Mouse (Mus musculus) embryonic facial prominence, embryonic 14.5 days (tissue): ENCODE measurements at regions not wholly inside any gene's neighbourhood (a gene's known extent, or its start where the extent isn't known, plus 50 kb on each side); places are given as distances from the start of the nearest gene placed in this dataset.

Experiments
- ATAC-seq: fragments of 200-750 bp; cut with Nextera tagmentation; 2 replicates; pipeline ENCODE4 v1.8.0; 2017; ENCODE audit warnings: low read depth, moderate number of reproducible peaks, moderate TSS enrichment
- DNase-seq: peaks from one replicate; pipeline ENCODE4 v3.0.0-alpha.2; 2015; ENCODE audit warnings: low spot score
- H3K27ac ChIP-seq: fragments of 300-500 bp; sonication (generic); replicated peaks from 2 replicates; pipeline ENCODE4 v1.5.1; 2014; ENCODE audit warnings: low read depth, mild to moderate bottlenecking, low read length, moderate library complexity
- H3K27me3 ChIP-seq: fragments of 300-500 bp; sonication (generic); replicated peaks from 2 replicates; pipeline ENCODE4 v1.6.1; 2014; ENCODE audit warnings: low read length; ENCODE audit not compliant: control insufficient read depth, insufficient read depth
- H3K36me3 ChIP-seq: fragments of 300-500 bp; sonication (generic); 2 replicates; pipeline ENCODE4 v1.6.1; 2014; ENCODE audit warnings: low read length, mixed read lengths; ENCODE audit not compliant: control insufficient read depth, insufficient read depth
- H3K4me1 ChIP-seq: fragments of 300-500 bp; sonication (generic); 2 replicates; pipeline ENCODE4 v1.6.1; 2014; ENCODE audit warnings: antibody characterized with exemption, low read length; ENCODE audit not compliant: control insufficient read depth, insufficient read depth
- H3K4me2 ChIP-seq: fragments of 300-500 bp; sonication (generic); 2 replicates; pipeline ENCODE4 v1.6.1; 2014; ENCODE audit warnings: low read depth, mild to moderate bottlenecking, low read length, moderate library complexity, mixed read lengths
- H3K4me3 ChIP-seq: fragments of 300-500 bp; sonication (generic); 2 replicates; pipeline ENCODE4 v1.5.1; 2014; ENCODE audit warnings: low read depth, mild to moderate bottlenecking, low read length
- H3K9ac ChIP-seq: fragments of 300-500 bp; sonication (generic); 2 replicates; pipeline ENCODE4 v1.6.1; 2014; ENCODE audit warnings: low read depth, mild to moderate bottlenecking, low read length, moderate library complexity, mixed read lengths
- H3K9me3 ChIP-seq: fragments of 300-500 bp; sonication (generic); 2 replicates; pipeline ENCODE4 v1.6.1; 2016; ENCODE audit warnings: low read length; ENCODE audit not compliant: control insufficient read depth
- WGBS: fragments of 180-500 bp; shearing (Covaris S2); extraction: QIAGEN DNeasy Blood & Tissue Kit; methylation state at CpG from one replicate; pipeline ENCODE4 v1.1.7; 2014; 5-methylcytosine and 5-hydroxymethylcytosine counted together

DNA sequence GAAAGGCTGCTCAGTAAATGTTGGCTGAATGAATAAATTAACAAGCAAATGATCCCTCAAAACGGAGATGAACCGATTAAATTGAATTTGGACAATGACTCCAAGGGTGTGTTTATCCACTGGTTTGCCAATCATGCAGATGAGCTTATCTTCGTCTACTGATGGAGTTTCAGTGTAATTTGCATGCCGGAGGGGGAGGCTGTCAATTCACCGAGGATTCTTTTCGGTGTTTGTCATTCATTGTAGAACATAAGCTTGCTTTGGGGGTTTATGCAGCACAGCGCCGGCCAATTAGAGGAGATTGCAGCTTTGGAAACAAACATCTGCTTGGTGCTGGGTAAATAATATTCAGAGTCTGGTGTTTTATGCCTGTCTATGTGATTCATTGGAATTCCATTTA, 132.7 kb downstream of the Otoa start:
- DNase-seq, result no peak
- Histone ChIP-seq H3K27ac (no peak overlapping the region), H3K4me3 (no peak overlapping the region), H3K36me3 (no peaks in the 10 kb centered on the region), H3K4me1 (no peaks in the 10 kb centered on the region), H3K9ac (no peak overlapping the region), H3K4me2 (no peak overlapping the region), H3K9me3 (no peaks in the 10 kb centered on the region), H3K27me3 (no peaks in the 10 kb centered on the region)
- 75% methylated on average over 8 of the region's 8 CpGs for WGBS
- ATAC-seq, result no peak

GRCm38 (mm10) chr7:121215032-121215431, 133.6 kb downstream of the Otoa start:
- Histone ChIP-seq H3K9me3 (no peaks in the 10 kb centered on the region), H3K4me3 (no peak overlapping the region), H3K36me3 (no peaks in the 10 kb centered on the region), H3K9ac (no peak overlapping the region), H3K27me3 (no peaks in the 10 kb centered on the region), H3K4me1 (no peaks in the 10 kb centered on the region), H3K27ac (no peak overlapping the region), H3K4me2 (no peak overlapping the region)
- DNase-seq (peak; percentile 67), ATAC-seq (no peak)
- WGBS, result 76% methylated on average over 3 of the region's 3 CpGs

- Histone ChIP-seq H3K36me3 (no peaks in the 10 kb centered on the region), H3K4me2 (no peak overlapping the region), H3K27me3 (no peaks in the 10 kb centered on the region), H3K4me3 (no peak overlapping the region), H3K4me1 (no peaks in the 10 kb centered on the region), H3K27ac (no peak overlapping the region), H3K9ac (no peak overlapping the region), H3K9me3 (no peaks in the 10 kb centered on the region)
- 71% methylated on average over 1 of the region's 1 CpGs for WGBS
- DNase-seq (no peak), ATAC-seq (no peak)
These were observed 134.3 kb downstream of the Otoa start for GRCm38 (mm10) chr7:121215735-121216134.

GRCm38 (mm10) chr7:121218031-121218430, 136.6 kb downstream of the Otoa start:
- Histone ChIP-seq H3K36me3 (no peaks in the 10 kb centered on the region), H3K27me3 (no peaks in the 10 kb centered on the region), H3K9ac (no peak overlapping the region), H3K4me2 (no peak overlapping the region), H3K9me3 (no peaks in the 10 kb centered on the region), H3K4me1 (no peaks in the 10 kb centered on the region), H3K27ac (no peak overlapping the region), H3K4me3 (no peak overlapping the region)
- no peak for DNase-seq
- no peak for ATAC-seq
- WGBS, result 86% methylated on average over 10 of the region's 10 CpGs

- Histone ChIP-seq H3K4me1 (no peaks in the 10 kb centered on the region), H3K27ac (no peak overlapping the region), H3K4me3 (no peak overlapping the region), H3K9ac (no peak overlapping the region), H3K4me2 (no peak overlapping the region), H3K9me3 (no peaks in the 10 kb centered on the region), H3K27me3 (no peaks in the 10 kb centered on the region), H3K36me3 (no peaks in the 10 kb centered on the region)
- 91% methylated on average over 7 of the region's 7 CpGs for whole genome bisulfite sequencing
- DNase-seq (no peak), ATAC-seq (no peak)
These were observed 139.7 kb downstream of the Otoa start for GRCm38 (mm10) chr7:121221158-121221557.

- DNase-seq, result peak; percentile 55
- H3K4me1 ChIP-seq, result no peaks in the 10 kb centered on the region
- no peak overlapping the region for H3K27ac ChIP-seq
- no peaks in the 10 kb centered on the region for H3K36me3 ChIP-seq
- H3K4me2 ChIP-seq, result no peak overlapping the region
- no peak overlapping the region for H3K9ac ChIP-seq
- H3K27me3 ChIP-seq, result no peaks in the 10 kb centered on the region
- no peaks in the 10 kb centered on the region for H3K9me3 ChIP-seq
- WGBS, result 76% methylated on average over 3 of the region's 3 CpGs
- ATAC-seq, result no peak
- no peak overlapping the region for H3K4me3 ChIP-seq
These were observed 150.4 kb downstream of the Otoa start for GRCm38 (mm10) chr7:121231881-121232280.

- ATAC-seq (no peak), DNase-seq (no peak)
- Histone ChIP-seq H3K27me3 (no peaks in the 10 kb centered on the region), H3K9ac (no peak overlapping the region), H3K4me2 (no peak overlapping the region), H3K27ac (no peak overlapping the region), H3K36me3 (no peaks in the 10 kb centered on the region), H3K9me3 (no peaks in the 10 kb centered on the region), H3K4me1 (no peaks in the 10 kb centered on the region), H3K4me3 (no peak overlapping the region)
- WGBS, result 81% methylated on average over 6 of the region's 6 CpGs
These were observed 153.4 kb downstream of the Otoa start for GRCm38 (mm10) chr7:121234831-121235230.

GRCm38 (mm10) chr7:121239731-121240130, 151.9 kb upstream of the Hs3st2 start:
- Histone ChIP-seq H3K4me3 (no peak overlapping the region), H3K4me2 (no peak overlapping the region), H3K4me1 (no peaks in the 10 kb centered on the region), H3K9me3 (no peaks in the 10 kb centered on the region), H3K27ac (no peak overlapping the region), H3K27me3 (no peaks in the 10 kb centered on the region), H3K9ac (no peak overlapping the region), H3K36me3 (no peaks in the 10 kb centered on the region)
- WGBS, result 76% methylated on average over 6 of the region's 6 CpGs
- DNase-seq (no peak), ATAC-seq (no peak)

- H3K4me2 ChIP-seq, result no peak overlapping the region
- H3K9ac ChIP-seq, result no peak overlapping the region
- no peak overlapping the region for H3K27ac ChIP-seq
- H3K4me1 ChIP-seq, result no peaks in the 10 kb centered on the region
- ATAC-seq (no peak), DNase-seq (no peak)
- H3K4me3 ChIP-seq, result no peak overlapping the region
- H3K9me3 ChIP-seq, result no peaks in the 10 kb centered on the region
- no peaks in the 10 kb centered on the region for H3K36me3 ChIP-seq
- 75% methylated on average over 6 of the region's 6 CpGs for WGBS
- no peaks in the 10 kb centered on the region for H3K27me3 ChIP-seq
These were observed 143.8 kb upstream of the Hs3st2 start for GRCm38 (mm10) chr7:121247845-121248244.
